Mouse (Mus musculus) C2C12 (cell line): Measurements from ENCODE around the gene Cpa1.

Experiments
- CEBPB ChIP-seq: IDR thresholded peaks from one replicate; pipeline ENCODE4 v1.6.1; 2011; ENCODE audit warnings: low read depth, mild to moderate bottlenecking, control low read depth, moderate library complexity
- CTCF ChIP-seq: IDR thresholded peaks from one replicate; pipeline ENCODE4 v1.5.1; 2011; ENCODE audit not compliant: control insufficient read depth, insufficient read depth, insufficient read length
- MAX ChIP-seq: IDR thresholded peaks from one replicate; pipeline ENCODE4 v1.6.1; 2011; ENCODE audit warnings: mild to moderate bottlenecking, control low read depth
- MYOD1 ChIP-seq: IDR thresholded peaks from one replicate; pipeline ENCODE4 v1.6.1; 2011; ENCODE audit warnings: low read depth; ENCODE audit not compliant: control insufficient read depth, insufficient read length
- USF1 ChIP-seq: IDR thresholded peaks from one replicate; pipeline ENCODE4 v1.6.1; 2011; ENCODE audit warnings: low read depth, mild to moderate bottlenecking, control low read depth, moderate library complexity

DNA sequence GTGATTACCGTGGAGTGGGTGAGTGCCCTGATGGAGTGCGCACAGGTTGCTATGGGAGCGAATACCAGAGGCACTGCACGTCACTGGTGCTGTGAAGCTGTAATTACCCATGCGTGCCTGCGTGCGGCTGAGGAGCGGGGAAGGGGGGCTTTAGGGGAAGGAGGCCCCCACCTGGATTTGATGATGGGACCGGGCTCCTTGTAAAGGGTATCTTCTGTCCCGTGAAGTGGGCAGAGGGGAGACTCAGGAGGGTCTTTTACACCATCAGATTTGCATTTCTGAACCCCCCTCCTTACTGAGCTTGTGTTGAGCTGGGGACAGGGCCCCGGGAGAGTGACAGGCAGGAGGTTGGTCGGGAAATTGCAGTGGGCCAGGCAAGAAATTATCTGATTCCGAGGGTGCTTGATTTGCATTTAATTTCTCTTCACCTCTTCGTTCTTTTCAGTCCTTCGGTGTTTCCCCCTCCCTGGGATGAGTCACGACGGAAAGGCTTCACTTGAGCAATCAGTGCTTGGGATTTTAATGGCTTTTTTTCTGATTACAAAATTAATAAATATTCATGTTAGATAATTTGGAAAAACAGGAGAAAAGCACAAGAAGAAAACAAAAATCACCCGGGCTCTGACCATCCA is 20.9 kb upstream of the Cpa1 start:
- TF ChIP-seq CEBPB (no peak), CTCF (no peak), MYOD1 (no peak), MAX (no peak), USF1 (no peak)
